Mouse (Mus musculus) gastrocnemius, adult 2 months (tissue): ENCODE data around the gene Tmem236. TPM values are rescaled to one million over a fixed set of nuclear protein-coding genes. Genes with fewer than 3 reads are reported as not detected.

Experiments
- DNase-seq: peaks from one replicate; pipeline ENCODE4 v3.0.0; 2022
- H3K27ac ChIP-seq: fragments of 200-600 bp; 2 replicates; pipeline ENCODE4 v1.8.1; 2022; ENCODE audit warnings: mild to moderate bottlenecking
- H3K4me3 ChIP-seq: fragments of 200-600 bp; 2 replicates; pipeline ENCODE4 v1.8.1; 2022; ENCODE audit warnings: mild to moderate bottlenecking, moderate library complexity
- CTCF ChIP-seq: fragments of 200-600 bp; IDR thresholded peaks from 2 replicates; pipeline ENCODE4 v1.8.1; 2022; ENCODE audit warnings: antibody characterized with exemption, mild to moderate bottlenecking, moderate library complexity
- intact Hi-C: fragments of 180-260 bp; cut with DNase I; formaldehyde crosslinking; loops from one replicate; pipeline ENCODE4 v1.15.1; 2025
- microRNA-seq: library from miRNA; unstranded; fragments of <30 nt; microRNA quantifications from one replicate; pipeline ENCODE4 v1.2.0, GENCODE M21; 2021
- total RNA-seq, 2 experiments: library from RNA; stranded (reverse); gene quantifications; 2 replicates each; pipeline ENCODE4 v1.2.3; 2021

Gene Tmem236
- total RNA-seq, 2 experiments from 2014 or later: 0.15 to 0.17 TPM

GRCm38 (mm10) chr2:14236920-14237319, 62.6 kb downstream of the Tmem236 start:
- intact Hi-C loops: no loop called here
- TF ChIP-seq CTCF: no peak
- Histone ChIP-seq H3K4me3 (no peak overlapping the region), H3K27ac (no peak overlapping the region)
- DNase-seq: no peak

- H3K4me3 ChIP-seq: peak overlapping the region; percentile 65
- intact Hi-C loops: no loop called here
- H3K27ac ChIP-seq: peak overlapping the region; percentile 76
- TF ChIP-seq CTCF: no peak
- DNase-seq: peak; percentile 53
Observed at GRCm38 (mm10) chr2:14237723-14238122, 63.4 kb downstream of the Tmem236 start.

DNA sequence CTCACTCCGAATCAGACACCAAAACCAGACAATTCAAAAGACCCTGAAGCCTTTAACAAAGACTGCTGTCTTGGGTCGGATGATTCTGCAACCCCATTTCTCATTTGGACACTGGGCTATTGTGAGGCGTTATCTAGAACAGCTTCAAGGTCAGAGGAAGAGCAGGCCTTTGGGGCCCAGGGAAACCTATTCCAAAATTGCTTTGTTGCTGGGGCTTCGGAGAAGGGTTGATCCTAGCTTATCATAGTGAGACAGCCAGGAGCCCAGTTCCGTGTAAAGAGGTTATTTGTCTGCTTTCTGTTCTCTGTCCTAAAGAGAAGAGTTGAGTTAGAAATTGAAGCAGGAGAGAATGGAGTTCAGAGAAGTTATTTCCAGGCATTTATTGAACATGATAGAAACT, 64.8 kb downstream of the Tmem236 start:
- DNase-seq: no peak
- intact Hi-C loops: no loop called here
- no peak for TF ChIP-seq CTCF
- Histone ChIP-seq H3K4me3 (peak overlapping the region; percentile 65), H3K27ac (peak overlapping the region; percentile 76)

- no peak for TF ChIP-seq CTCF
- intact Hi-C loops: no loop called here
- Histone ChIP-seq H3K4me3 (no peak overlapping the region), H3K27ac (no peak overlapping the region)
- DNase-seq: no peak
Observed at GRCm38 (mm10) chr2:14244157-14244556, 69.8 kb downstream of the Tmem236 start.

- DNase-seq: no peak
- intact Hi-C loops: no loop called here
- no peak overlapping the region for H3K27ac ChIP-seq
- no peak overlapping the region for H3K4me3 ChIP-seq
- TF ChIP-seq CTCF: no peak
Observed at GRCm38 (mm10) chr2:14244668-14245067, 70.3 kb downstream of the Tmem236 start.

DNA sequence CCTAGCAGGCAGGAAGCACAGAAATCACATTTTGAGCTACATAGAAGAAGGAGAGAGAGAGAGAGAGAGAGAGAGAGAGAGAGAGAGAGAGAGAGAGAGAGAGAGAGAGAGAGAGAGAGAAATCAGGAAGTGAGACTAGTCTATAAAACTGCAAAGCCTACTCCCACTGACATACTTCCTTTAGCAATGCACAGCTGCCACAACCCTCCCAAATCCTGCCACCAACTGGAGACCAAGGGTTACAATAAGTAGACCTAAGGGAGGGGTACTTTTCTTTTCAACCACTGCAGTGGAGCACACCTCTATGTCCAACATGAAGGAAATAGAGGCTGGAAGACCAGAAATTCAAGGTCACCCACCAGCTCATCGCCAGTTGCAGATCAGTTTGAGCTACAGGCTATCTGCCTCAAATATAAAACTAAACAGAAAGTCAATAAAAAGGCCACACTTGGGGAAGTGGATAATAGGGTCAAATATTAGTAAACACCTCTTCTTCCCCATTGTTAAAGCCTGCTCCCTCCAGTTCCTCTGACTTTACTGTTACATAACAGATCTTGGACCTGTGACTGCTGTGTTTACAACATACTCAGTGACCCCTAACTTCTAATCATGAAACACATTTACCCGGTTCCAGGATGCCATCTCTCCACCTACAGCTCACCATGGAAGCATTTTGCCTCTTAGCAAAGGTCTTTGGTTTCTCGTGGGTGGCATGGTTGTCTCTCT, 75.7 kb downstream of the Tmem236 start:
- Histone ChIP-seq H3K4me3 (no peak overlapping the region), H3K27ac (no peak overlapping the region)
- DNase-seq: no peak
- TF ChIP-seq CTCF: no peak
- intact Hi-C loops: no loop called here

- H3K4me3 ChIP-seq: no peak overlapping the region
- peak; percentile 41 for TF ChIP-seq CTCF
- DNase-seq: no peak
- no peak overlapping the region for H3K27ac ChIP-seq
- intact Hi-C loops: no loop called here
Observed at GRCm38 (mm10) chr2:14251938-14252337, 77.6 kb downstream of the Tmem236 start.

DNA sequence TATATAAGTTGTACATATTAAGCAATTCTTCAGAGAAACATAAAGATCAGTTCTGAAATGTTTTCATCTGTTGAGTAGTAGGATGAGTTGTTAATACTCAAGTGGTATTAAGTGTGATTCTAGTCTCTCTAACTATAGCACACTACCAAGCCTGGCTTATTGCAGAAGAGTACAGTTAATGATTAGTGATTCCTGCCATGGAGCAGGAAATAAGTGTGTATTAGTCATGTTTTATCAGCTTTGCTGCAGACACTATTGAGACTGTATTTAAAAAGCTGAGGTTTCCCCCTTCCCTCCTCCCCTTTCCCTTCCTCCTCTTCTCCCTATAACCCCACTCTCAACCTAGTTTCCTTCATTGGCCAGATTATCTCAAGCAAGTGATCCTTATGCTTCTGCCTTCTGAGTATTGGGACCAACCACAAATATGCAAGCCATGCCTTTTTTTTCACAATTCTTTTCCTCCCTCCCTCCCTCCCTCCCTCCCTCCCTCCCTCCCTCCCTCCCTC, 84.1 kb downstream of the Tmem236 start:
- intact Hi-C loops: no loop called here
- no peak for DNase-seq
- no peak overlapping the region for H3K27ac ChIP-seq
- no peak overlapping the region for H3K4me3 ChIP-seq
- TF ChIP-seq CTCF: no peak

GRCm38 (mm10) chr2:14262090-14262489, 87.8 kb downstream of the Tmem236 start:
- Histone ChIP-seq H3K4me3 (no peak overlapping the region), H3K27ac (no peak overlapping the region)
- no peak for TF ChIP-seq CTCF
- intact Hi-C loops: no loop called here
- DNase-seq: no peak

- no peak overlapping the region for H3K27ac ChIP-seq
- DNase-seq: no peak
- no peak overlapping the region for H3K4me3 ChIP-seq
- intact Hi-C loops: no loop called here
- no peak for TF ChIP-seq CTCF
Observed at GRCm38 (mm10) chr2:14269160-14269559, 94.8 kb downstream of the Tmem236 start.

Small RNAs within 50 kb of the gene (microRNA-seq; reads per million reads assigned to microRNA genes)
- 47.0 reads per million, percentile 30 among the genes with 10 or more reads in this experiment for gene Mir511

Other genes starting within 250 kb of the Tmem236 start
- gene Hacd1, start 118.4 kb upstream of the Tmem236 start, total RNA-seq: 100 to 1,000 TPM; 103 to 105 TPM
- gene Stam, start 100.4 kb upstream of the Tmem236 start, total RNA-seq: 10 to 100 TPM; 19.9 to 25.2 TPM
- 10 to 100 TPM in 1 of 2 experiments, 1 to 10 TPM in 1; 5.4 to 10.9 TPM for gene Mrc1, start 54.9 kb downstream of the Tmem236 start, total RNA-seq
- gene Slc39a12, start 213.8 kb downstream of the Tmem236 start, total RNA-seq: under 1 TPM in 1 of 2 experiments, not detected in 1; 0.22 TPM